Mouse (Mus musculus) right cerebral cortex, adult 2 months (tissue): ENCODE measurements at regions not wholly inside any gene's neighbourhood (a gene's known extent, or its start where the extent isn't known, plus 50 kb on each side); places are given as distances from the start of the nearest gene placed in this dataset.

Experiments
- DNase-seq, 2 experiments: peaks; one replicate each; pipeline ENCODE4 v3.0.0; 2021 to 2022; ENCODE audit warnings: low spot score in 2 of 2

GRCm38 (mm10) chr2:30743976-30744620 lies 59.4 kb downstream of the 1700001O22Rik start:
- DNase-seq: no peak

- DNase-seq: no peak
These were observed 60.1 kb downstream of the 1700001O22Rik start for GRCm38 (mm10) chr2:30743265-30743846.

GRCm38 (mm10) chr2:30741450-30741849 lies 62.0 kb downstream of the 1700001O22Rik start:
- DNase-seq: no peak

GRCm38 (mm10) chr2:30737759-30738158 lies 65.7 kb downstream of the 1700001O22Rik start:
- DNase-seq: no peak

- no peak for DNase-seq
These were observed 66.8 kb downstream of the 1700001O22Rik start for GRCm38 (mm10) chr2:30736705-30737104.

GRCm38 (mm10) chr2:30736236-30736635 lies 67.2 kb downstream of the 1700001O22Rik start:
- no peak for DNase-seq

- no peak for DNase-seq
These were observed 69.6 kb downstream of the 1700001O22Rik start for GRCm38 (mm10) chr2:30733853-30734252.

- no peak for DNase-seq
These were observed 71.6 kb downstream of the 1700001O22Rik start for GRCm38 (mm10) chr2:30731832-30732231.

GRCm38 (mm10) chr2:30727948-30728347 lies 75.5 kb downstream of the 1700001O22Rik start:
- no peak for DNase-seq

GRCm38 (mm10) chr2:30725601-30726489 lies 77.6 kb downstream of the 1700001O22Rik start:
- peak in 1 of 2 experiments; percentile 33 for DNase-seq

- DNase-seq: no peak
These were observed 78.3 kb downstream of the 1700001O22Rik start for GRCm38 (mm10) chr2:30725186-30725585.

- no peak for DNase-seq
These were observed 78.9 kb downstream of the 1700001O22Rik start for GRCm38 (mm10) chr2:30724521-30724920.

- DNase-seq: no peak
These were observed 80.3 kb downstream of the 1700001O22Rik start for GRCm38 (mm10) chr2:30723059-30723587.

GRCm38 (mm10) chr2:30722263-30723050 lies 81.0 kb downstream of the 1700001O22Rik start:
- no peak for DNase-seq

- peak; percentile 58 to 67 for DNase-seq
These were observed 81.8 kb downstream of the 1700001O22Rik start for GRCm38 (mm10) chr2:30721473-30722262.

- no peak for DNase-seq
These were observed 82.4 kb downstream of the 1700001O22Rik start for GRCm38 (mm10) chr2:30721048-30721461.

GRCm38 (mm10) chr2:30720291-30720690 lies 83.2 kb downstream of the 1700001O22Rik start:
- no peak for DNase-seq

GRCm38 (mm10) chr2:30719611-30720290 lies 83.7 kb downstream of the 1700001O22Rik start:
- no peak for DNase-seq

- peak; percentile 85 to 88 for DNase-seq
These were observed 84.6 kb downstream of the 1700001O22Rik start for GRCm38 (mm10) chr2:30718741-30719381.

GRCm38 (mm10) chr2:30718329-30718675 lies 85.2 kb downstream of the 1700001O22Rik start:
- DNase-seq: peak; percentile 89 to 90
